Mouse (Mus musculus): ENCODE data around the gene Zfp821. TPM values are rescaled to one million over a fixed set of nuclear protein-coding genes. Genes with fewer than 3 reads are reported as not detected.

Zfp821 gene
- total and polyA plus RNA-seq, 3 experiments, result 4.3 to 7.0 (median 4.9) TPM

DNA sequence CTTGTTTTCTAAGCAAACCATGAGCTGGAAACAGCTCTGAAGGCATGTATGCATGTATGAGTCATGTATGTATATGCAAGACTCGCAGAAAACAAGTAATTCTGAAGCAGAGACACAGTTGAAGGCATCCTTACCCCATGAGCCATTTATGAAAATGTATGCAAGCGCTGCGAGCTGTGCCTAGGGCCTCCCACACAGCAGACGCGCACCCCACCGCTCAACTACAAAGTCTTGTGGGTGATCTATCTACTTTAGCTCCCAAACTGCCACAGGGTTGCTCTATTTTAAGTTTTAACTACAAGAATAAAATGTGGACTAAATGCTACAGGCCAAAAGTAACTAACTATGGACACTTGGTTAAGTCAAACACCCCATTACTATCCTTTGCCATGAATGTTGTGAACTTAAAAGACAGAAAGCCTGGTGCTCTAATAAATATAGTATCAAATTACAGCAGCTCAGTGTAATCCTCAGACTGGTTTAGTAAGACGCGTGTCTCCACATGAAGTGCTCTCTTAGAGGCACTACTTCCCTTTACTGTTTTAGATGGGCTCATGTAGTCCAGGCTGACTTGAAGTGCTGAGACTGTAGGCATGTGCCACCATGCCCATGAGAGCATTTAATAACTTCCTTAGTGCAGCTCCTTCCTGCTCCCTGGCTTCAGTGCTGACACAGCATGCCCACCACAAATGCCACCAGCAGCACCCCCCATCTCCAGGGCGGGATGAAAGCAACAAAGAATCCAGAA is 29.3 kb upstream of the Zfp821 start:
- H3K79me2 ChIP-seq (replicated peaks; ENCODE audit: control insufficient read depth, insufficient read depth, low read length), result no peaks in the 10 kb centered on the region
- no peak overlapping the region for H3K9ac ChIP-seq (ENCODE audit: low read depth, low read length)
- H3K27me3 ChIP-seq (ENCODE audit: control insufficient read depth, insufficient read depth, low read length), result no peaks in the 10 kb centered on the region
- intact Hi-C loops (cut with DNase I), result no loop called here
- TF ChIP-seq POLR2A (IDR thresholded peaks at IDR 0.05; ENCODE audit: insufficient read depth, low read depth, low read length) (no peak), CTCF (IDR thresholded peaks at IDR 0.05) (no peak), EP300 (IDR thresholded peaks at IDR 0.05; ENCODE audit: insufficient read depth, low read depth, low read length) (no peak)
- 93% methylated on average over 9 of the region's 9 CpGs for WGBS
- no peak overlapping the region for H3K4me3 ChIP-seq
- no peak overlapping the region for H3K27ac ChIP-seq
- no peaks in the 10 kb centered on the region for H3K4me1 ChIP-seq (ENCODE audit: control insufficient read depth, insufficient read depth, low read length)
- peaks cover 5% of the 10 kb centered on the region for H3K36me3 ChIP-seq (ENCODE audit: control insufficient read depth, insufficient read depth, low read length)
- no peak for DNase-seq

DNA sequence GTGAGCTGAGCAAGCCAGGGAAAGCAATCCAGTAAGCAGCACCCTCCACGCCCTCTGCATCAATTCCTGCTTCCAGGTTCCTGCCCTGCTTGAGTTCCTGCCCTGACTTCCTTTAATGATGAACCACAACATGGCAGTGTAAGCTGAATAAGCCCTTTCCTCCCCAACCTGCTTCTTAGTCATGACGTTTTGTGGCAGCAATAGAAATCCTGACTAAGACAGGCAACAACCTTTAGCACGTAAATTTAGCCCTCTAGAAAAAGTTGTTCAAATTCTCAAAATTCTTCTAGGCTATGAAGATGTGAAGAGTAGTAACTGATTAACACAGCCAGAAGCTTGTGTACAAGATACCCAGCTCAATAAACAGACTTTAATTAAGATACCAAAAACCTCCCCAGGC is 23.8 kb upstream of the Zfp821 start:
- Histone ChIP-seq H3K27me3 (ENCODE audit: control insufficient read depth, insufficient read depth, low read length) (no peaks in the 10 kb centered on the region), H3K4me3 (no peak overlapping the region), H3K79me2 (replicated peaks; ENCODE audit: control insufficient read depth, insufficient read depth, low read length) (peaks cover 6% of the 10 kb centered on the region), H3K27ac (no peak overlapping the region), H3K4me1 (ENCODE audit: control insufficient read depth, insufficient read depth, low read length) (peaks cover 3% of the 10 kb centered on the region), H3K9ac (ENCODE audit: low read depth, low read length) (no peak overlapping the region), H3K36me3 (ENCODE audit: control insufficient read depth, insufficient read depth, low read length) (peaks cover 13% of the 10 kb centered on the region)
- no peak for DNase-seq
- intact Hi-C loops (cut with DNase I), result no loop called here
- WGBS, result 76% methylated on average over 3 of the region's 3 CpGs
- no peak for TF ChIP-seq CTCF (IDR thresholded peaks at IDR 0.05)
- no peak for TF ChIP-seq EP300 (IDR thresholded peaks at IDR 0.05; ENCODE audit: insufficient read depth, low read depth, low read length)
- TF ChIP-seq POLR2A (IDR thresholded peaks at IDR 0.05; ENCODE audit: insufficient read depth, low read depth, low read length), result no peak

GRCm38 (mm10) chr8:109682120-109682519 is 23.2 kb upstream of the Zfp821 start:
- TF ChIP-seq POLR2A (IDR thresholded peaks at IDR 0.05; ENCODE audit: insufficient read depth, low read depth, low read length) (no peak), EP300 (IDR thresholded peaks at IDR 0.05; ENCODE audit: insufficient read depth, low read depth, low read length) (no peak), CTCF (IDR thresholded peaks at IDR 0.05) (no peak)
- no peak overlapping the region for H3K4me3 ChIP-seq
- no peak overlapping the region for H3K9ac ChIP-seq (ENCODE audit: low read depth, low read length)
- peaks cover 12% of the 10 kb centered on the region for H3K36me3 ChIP-seq (ENCODE audit: control insufficient read depth, insufficient read depth, low read length)
- peaks cover 8% of the 10 kb centered on the region for H3K79me2 ChIP-seq (replicated peaks; ENCODE audit: control insufficient read depth, insufficient read depth, low read length)
- WGBS, result 92% methylated on average over 5 of the region's 5 CpGs
- peaks cover 5% of the 10 kb centered on the region for H3K4me1 ChIP-seq (ENCODE audit: control insufficient read depth, insufficient read depth, low read length)
- H3K27ac ChIP-seq, result no peak overlapping the region
- no peak for DNase-seq
- intact Hi-C loops (cut with DNase I), result no loop called here
- no peaks in the 10 kb centered on the region for H3K27me3 ChIP-seq (ENCODE audit: control insufficient read depth, insufficient read depth, low read length)

- WGBS, result 86% methylated on average over 5 of the region's 5 CpGs
These were observed 18.1 kb upstream of the Zfp821 start for GRCm38 (mm10) chr8:109687248-109687647.

GRCm38 (mm10) chr8:109691769-109692168 is 13.6 kb upstream of the Zfp821 start:
- peaks cover 9% of the 10 kb centered on the region for H3K79me2 ChIP-seq (replicated peaks; ENCODE audit: control insufficient read depth, insufficient read depth, low read length)
- DNase-seq, result peak in 1 of 2 experiments; percentile 6
- H3K9ac ChIP-seq (ENCODE audit: low read depth, low read length), result no peak overlapping the region
- intact Hi-C loops (cut with DNase I), result loop anchor here (5.0 kb wide), 2 partner anchors 84 to 176 kb away; partner anchors contain the start of genes Dhodh and Phlpp2
- WGBS, result 39% methylated on average over 5 of the region's 5 CpGs
- no peak overlapping the region for H3K27ac ChIP-seq
- H3K27me3 ChIP-seq (ENCODE audit: control insufficient read depth, insufficient read depth, low read length), result no peaks in the 10 kb centered on the region
- peak overlapping the region; percentile 89 for H3K4me3 ChIP-seq
- H3K4me1 ChIP-seq (ENCODE audit: control insufficient read depth, insufficient read depth, low read length), result peaks cover 9% of the 10 kb centered on the region
- H3K36me3 ChIP-seq (ENCODE audit: control insufficient read depth, insufficient read depth, low read length), result peaks cover 2% of the 10 kb centered on the region; the same call in 1 of the 2 replicates
- TF ChIP-seq POLR2A (IDR thresholded peaks at IDR 0.05; ENCODE audit: insufficient read depth, low read depth, low read length), result no peak
- TF ChIP-seq CTCF (IDR thresholded peaks at IDR 0.05), result peak; percentile 43
- TF ChIP-seq EP300 (IDR thresholded peaks at IDR 0.05; ENCODE audit: insufficient read depth, low read depth, low read length), result no peak

More at GRCm38 (mm10) chr8:109687248-109687647, 18.1 kb upstream of the Zfp821 start:
- H3K27me3 ChIP-seq (ENCODE audit: control insufficient read depth, insufficient read depth, low read length), result no peaks in the 10 kb centered on the region
- H3K4me3 ChIP-seq, result no peak overlapping the region
- peaks cover 6% of the 10 kb centered on the region for H3K36me3 ChIP-seq (ENCODE audit: control insufficient read depth, insufficient read depth, low read length)
- H3K79me2 ChIP-seq (replicated peaks; ENCODE audit: control insufficient read depth, insufficient read depth, low read length), result peaks cover 11% of the 10 kb centered on the region
- DNase-seq, result peak in 1 of 2 experiments; percentile 14
- TF ChIP-seq EP300 (IDR thresholded peaks at IDR 0.05; ENCODE audit: insufficient read depth, low read depth, low read length) (no peak), CTCF (IDR thresholded peaks at IDR 0.05) (no peak), POLR2A (IDR thresholded peaks at IDR 0.05; ENCODE audit: insufficient read depth, low read depth, low read length) (no peak)
- no peak overlapping the region for H3K27ac ChIP-seq
- H3K9ac ChIP-seq (ENCODE audit: low read depth, low read length), result no peak overlapping the region
- intact Hi-C loops (cut with DNase I), result no loop called here
- peaks cover 12% of the 10 kb centered on the region for H3K4me1 ChIP-seq (ENCODE audit: control insufficient read depth, insufficient read depth, low read length)

Measured in heart, adult 2 months (tissue).